Mouse (Mus musculus) heart, embryonic 16.5 days (tissue): ENCODE data around the gene Spata21. TPM values are rescaled to one million over a fixed set of nuclear protein-coding genes. Genes with fewer than 3 reads are reported as not detected.
A peak's percentile ranks its signal among the peaks of the same experiment; 100 is the strongest.

Experiments used
- ATAC-seq: fragments of 200-750 bp; cut with Nextera tagmentation; replicated peaks from 2 replicates; pipeline ENCODE4 v1.8.0; 2017; ENCODE audit warnings: moderate number of reproducible peaks; ENCODE audit not compliant: insufficient read depth, low FRiP score; ENCODE audit errors: extremely low read depth
- H3K27ac ChIP-seq: fragments of 300-500 bp; sonication (generic); 2 replicates; pipeline ENCODE4 v1.5.1; 2014; ENCODE audit warnings: mild to moderate bottlenecking, low read length, control low read depth, moderate library complexity
- H3K27me3 ChIP-seq: fragments of 300-500 bp; sonication (generic); 2 replicates; pipeline ENCODE4 v1.6.1; 2014; ENCODE audit warnings: low read length, mixed read lengths; ENCODE audit not compliant: control insufficient read depth, insufficient read depth
- H3K36me3 ChIP-seq: fragments of 300-500 bp; sonication (generic); 2 replicates; pipeline ENCODE4 v1.6.1; 2014; ENCODE audit not compliant: control insufficient read depth, insufficient read depth
- H3K4me1 ChIP-seq: fragments of 300-500 bp; sonication (generic); 2 replicates; pipeline ENCODE4 v1.6.1; 2014; ENCODE audit warnings: low read length, mixed read lengths; ENCODE audit not compliant: control insufficient read depth, insufficient read depth
- H3K4me2 ChIP-seq: fragments of 300-500 bp; sonication (generic); 2 replicates; pipeline ENCODE4 v1.6.1; 2014; ENCODE audit warnings: low read depth, mild to moderate bottlenecking, control low read depth, low read length
- H3K4me3 ChIP-seq: fragments of 300-500 bp; sonication (generic); 2 replicates; pipeline ENCODE4 v1.5.1; 2014; ENCODE audit warnings: mild to moderate bottlenecking, control low read depth, low read length
- H3K9ac ChIP-seq: fragments of 300-500 bp; sonication (generic); 2 replicates; pipeline ENCODE4 v1.6.1; 2014; ENCODE audit warnings: low read length, control low read depth
- H3K9me3 ChIP-seq: fragments of 300-500 bp; sonication (generic); replicated peaks from 2 replicates; pipeline ENCODE4 v1.6.1; 2016; ENCODE audit warnings: low read length; ENCODE audit not compliant: control insufficient read depth
- WGBS: fragments of 180-500 bp; shearing (Covaris S2); extraction: QIAGEN DNeasy Blood & Tissue Kit; methylation state at CpG from one replicate; pipeline ENCODE4 v1.1.7; 2014; 5-methylcytosine and 5-hydroxymethylcytosine counted together
- polyA plus RNA-seq: library from polyadenylated mRNA; unstranded; fragments of >200 nt; fragmentation: Nextera tagmentation; extraction: Ambion mirVana; gene quantifications from 2 replicates; pipeline ENCODE4 v1.2.1, GENCODE M21; 2015

Gene Spata21
- polyA plus RNA-seq, 1 experiment from 2014 or later, result 0.08 TPM

- no peak; the same call in 1 of the 2 replicates for ATAC-seq
Observed at GRCm38 (mm10) chr4:141088714-141089113, 581 bp downstream of the Spata21 start.

GRCm38 (mm10) chr4:141095016-141095415 is 6.9 kb downstream of the Spata21 start:
- Histone ChIP-seq H3K9ac (no peak overlapping the region), H3K27me3 (no peaks in the 10 kb centered on the region), H3K9me3 (no peaks in the 10 kb centered on the region), H3K4me3 (no peak overlapping the region), H3K4me2 (no peak overlapping the region), H3K36me3 (no peaks in the 10 kb centered on the region), H3K27ac (no peak overlapping the region), H3K4me1 (no peaks in the 10 kb centered on the region)
- 75% methylated on average over 10 of the region's 10 CpGs for WGBS
- ATAC-seq, result no peak

More at GRCm38 (mm10) chr4:141088714-141089113, 581 bp downstream of the Spata21 start:
- H3K9me3 ChIP-seq, result no peaks in the 10 kb centered on the region
- no peak overlapping the region for H3K27ac ChIP-seq
- H3K4me2 ChIP-seq, result no peak overlapping the region
- no peaks in the 10 kb centered on the region for H3K4me1 ChIP-seq
- no peaks in the 10 kb centered on the region for H3K36me3 ChIP-seq
- H3K27me3 ChIP-seq, result no peaks in the 10 kb centered on the region
- no peak overlapping the region for H3K9ac ChIP-seq
- no peak overlapping the region for H3K4me3 ChIP-seq
- 63% methylated on average over 9 of the region's 9 CpGs for WGBS

- H3K27ac ChIP-seq, result no peak overlapping the region
- no peak for ATAC-seq
- H3K4me2 ChIP-seq, result no peak overlapping the region
- H3K36me3 ChIP-seq, result no peaks in the 10 kb centered on the region
- H3K4me1 ChIP-seq, result no peaks in the 10 kb centered on the region
- 0 out of 2 replicates have a peak, but pooled peaks cover under 1% of the 10 kb centered on the region for H3K9me3 ChIP-seq
- WGBS, result 34% methylated on average over 9 of the region's 9 CpGs
- no peaks in the 10 kb centered on the region for H3K27me3 ChIP-seq
- H3K4me3 ChIP-seq, result no peak overlapping the region
- H3K9ac ChIP-seq, result no peak overlapping the region
Observed at GRCm38 (mm10) chr4:141096710-141097109, 8.6 kb downstream of the Spata21 start.

GRCm38 (mm10) chr4:141098935-141099334 is 10.8 kb downstream of the Spata21 start:
- 42% methylated on average over 4 of the region's 4 CpGs for WGBS
- Histone ChIP-seq H3K27me3 (no peaks in the 10 kb centered on the region), H3K4me1 (no peaks in the 10 kb centered on the region)

GRCm38 (mm10) chr4:141099956-141100355 is 11.8 kb downstream of the Spata21 start:
- no peaks in the 10 kb centered on the region for H3K4me1 ChIP-seq
- H3K27ac ChIP-seq, result no peak overlapping the region
- ATAC-seq, result no peak
- WGBS, result 69% methylated on average over 5 of the region's 5 CpGs
- H3K4me2 ChIP-seq, result no peak overlapping the region
- 0 out of 2 replicates have a peak, but pooled peaks cover 3% of the 10 kb centered on the region for H3K9me3 ChIP-seq
- no peak overlapping the region for H3K4me3 ChIP-seq
- no peaks in the 10 kb centered on the region for H3K36me3 ChIP-seq
- no peaks in the 10 kb centered on the region for H3K27me3 ChIP-seq
- H3K9ac ChIP-seq, result no peak overlapping the region

More at GRCm38 (mm10) chr4:141098935-141099334, 10.8 kb downstream of the Spata21 start:
- Histone ChIP-seq H3K27ac (no peak overlapping the region), H3K9ac (no peak overlapping the region), H3K9me3 (0 out of 2 replicates have a peak, but pooled peaks cover 3% of the 10 kb centered on the region), H3K4me2 (no peak overlapping the region), H3K4me3 (no peak overlapping the region), H3K36me3 (no peaks in the 10 kb centered on the region)
- no peak for ATAC-seq

GRCm38 (mm10) chr4:141101291-141101690 is 13.2 kb downstream of the Spata21 start:
- WGBS, result 93% methylated on average over 9 of the region's 9 CpGs

GRCm38 (mm10) chr4:141101855-141102254 is 13.7 kb downstream of the Spata21 start:
- no peaks in the 10 kb centered on the region for H3K27me3 ChIP-seq
- WGBS, result 62% methylated on average over 6 of the region's 6 CpGs
- no peak overlapping the region for H3K27ac ChIP-seq
- H3K9me3 ChIP-seq, result 0 out of 2 replicates have a peak, but pooled peaks cover 3% of the 10 kb centered on the region
- H3K4me1 ChIP-seq, result no peaks in the 10 kb centered on the region
- no peak for ATAC-seq
- H3K4me3 ChIP-seq, result no peak overlapping the region
- no peak overlapping the region for H3K9ac ChIP-seq
- no peak overlapping the region for H3K4me2 ChIP-seq
- H3K36me3 ChIP-seq, result no peaks in the 10 kb centered on the region

More at GRCm38 (mm10) chr4:141101291-141101690, 13.2 kb downstream of the Spata21 start:
- Histone ChIP-seq H3K9me3 (0 out of 2 replicates have a peak, but pooled peaks cover 3% of the 10 kb centered on the region), H3K36me3 (no peaks in the 10 kb centered on the region), H3K4me3 (no peak overlapping the region), H3K27me3 (no peaks in the 10 kb centered on the region), H3K4me2 (no peak overlapping the region), H3K4me1 (no peaks in the 10 kb centered on the region), H3K9ac (no peak overlapping the region), H3K27ac (no peak overlapping the region)
- no peak for ATAC-seq

GRCm38 (mm10) chr4:141106526-141107183 is 18.5 kb downstream of the Spata21 start:
- ATAC-seq, result no peak
- H3K36me3 ChIP-seq, result peaks cover 5% of the 10 kb centered on the region; the same call in 1 of the 2 replicates
- H3K27me3 ChIP-seq, result no peaks in the 10 kb centered on the region
- H3K4me3 ChIP-seq, result no peak overlapping the region
- no peak overlapping the region for H3K27ac ChIP-seq
- no peak overlapping the region for H3K4me2 ChIP-seq
- no peaks in the 10 kb centered on the region for H3K4me1 ChIP-seq
- no peak overlapping the region for H3K9ac ChIP-seq
- 81% methylated on average over 16 of the region's 16 CpGs for WGBS
- H3K9me3 ChIP-seq, result 0 out of 2 replicates have a peak, but pooled peaks cover 3% of the 10 kb centered on the region

- Histone ChIP-seq H3K4me3 (no peak overlapping the region), H3K27me3 (no peaks in the 10 kb centered on the region), H3K36me3 (peaks cover 5% of the 10 kb centered on the region; the same call in 1 of the 2 replicates), H3K9me3 (no peaks in the 10 kb centered on the region), H3K27ac (peak overlapping the region; percentile 30; the same call in 1 of the 2 replicates), H3K4me1 (no peaks in the 10 kb centered on the region), H3K4me2 (no peak overlapping the region), H3K9ac (0 out of 2 replicates have a peak overlapping the region, but pooled peaks have one; percentile 9)
- 20% methylated on average over 10 of the region's 10 CpGs for WGBS
- no peak; the same call in 1 of the 2 replicates for ATAC-seq
Observed at GRCm38 (mm10) chr4:141108196-141108732, 20.1 kb downstream of the Spata21 start.
